Mouse (Mus musculus) thymus, postnatal 25 days (tissue): ENCODE measurements around the gene Mertk.

Source experiments
- DNase-seq: peaks from one replicate; pipeline ENCODE4 v3.0.0; 2022

Gene Mertk

DNA sequence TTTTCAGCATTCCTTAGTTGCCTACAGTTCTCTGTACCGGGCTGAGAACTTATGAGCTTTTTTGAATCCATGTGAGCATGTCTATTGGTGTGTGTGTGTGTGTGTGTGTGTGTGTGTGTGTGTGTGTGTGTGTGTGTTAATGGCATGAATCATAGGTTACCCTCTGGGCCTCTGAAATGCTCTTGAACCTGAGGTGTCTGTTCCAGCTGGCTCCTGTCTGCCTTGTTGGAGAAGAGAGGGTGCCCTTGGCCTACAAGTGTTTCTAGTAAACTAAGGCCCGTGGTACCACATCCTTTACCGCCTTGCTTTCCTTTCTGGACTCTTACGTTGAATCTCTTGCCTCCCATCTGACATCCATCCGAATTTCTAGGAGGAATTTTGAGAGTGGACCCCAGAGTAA, 27.3 kb downstream of the Mertk start:
- DNase-seq = no peak

DNA sequence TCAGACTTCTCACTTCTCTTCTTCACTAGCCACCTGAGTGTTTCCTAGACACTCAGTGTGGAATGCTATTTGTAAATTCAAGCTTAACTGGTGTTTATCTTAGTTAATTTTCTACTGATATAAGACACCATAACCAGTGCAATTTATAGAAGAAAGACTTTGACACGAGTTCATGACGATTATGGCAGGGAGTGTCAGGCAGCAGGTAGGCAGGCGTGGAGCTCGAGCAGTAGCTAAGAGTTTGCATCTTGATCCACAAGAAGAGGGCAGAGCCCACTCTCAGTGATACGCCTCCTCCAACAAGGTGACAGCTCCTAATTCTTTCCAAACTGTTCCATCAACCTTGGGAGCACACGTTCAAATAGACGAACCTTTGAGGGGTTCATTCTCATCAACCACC, 27.9 kb downstream of the Mertk start:
- DNase-seq = no peak

DNA sequence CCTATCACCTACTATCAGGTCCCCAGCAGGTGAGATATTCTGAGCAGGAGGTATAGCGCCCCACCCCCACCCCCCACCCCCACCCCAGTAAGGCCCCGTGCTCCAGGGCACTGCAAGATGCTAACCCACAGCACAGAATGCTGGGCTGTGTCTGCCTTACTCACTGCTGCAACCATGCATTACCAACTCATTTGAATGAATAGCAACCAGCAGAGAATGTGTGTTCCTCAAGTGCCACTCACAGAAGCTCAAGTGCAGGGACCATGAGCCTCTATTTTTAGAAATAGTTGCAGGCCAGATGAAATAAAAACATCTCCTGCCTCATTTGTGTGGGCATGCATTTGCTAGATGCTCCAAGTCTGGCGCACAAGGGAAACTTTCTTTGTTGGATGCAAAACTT, 28.8 kb downstream of the Mertk start:
- DNase-seq = no peak

DNA sequence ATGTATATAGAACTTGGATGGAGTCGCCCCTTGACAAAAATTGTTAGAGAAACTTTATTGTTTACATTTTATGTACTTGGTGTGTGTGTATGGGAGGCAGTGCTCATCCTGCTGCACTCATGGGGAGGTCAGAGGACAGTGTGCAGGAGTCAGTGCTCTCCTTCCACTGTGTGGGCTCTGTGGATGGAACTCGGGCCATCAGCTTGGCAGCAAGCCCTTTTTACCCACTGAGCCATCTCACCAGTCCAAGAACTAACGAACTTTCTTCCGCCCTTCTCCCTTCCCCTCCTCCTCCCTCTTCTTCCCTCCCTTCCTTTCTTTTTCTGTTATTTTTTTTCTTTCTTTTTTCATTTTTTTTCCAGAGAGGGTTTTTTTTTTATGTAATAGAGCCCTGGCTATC, 29.3 kb downstream of the Mertk start:
- no peak for DNase-seq

DNA sequence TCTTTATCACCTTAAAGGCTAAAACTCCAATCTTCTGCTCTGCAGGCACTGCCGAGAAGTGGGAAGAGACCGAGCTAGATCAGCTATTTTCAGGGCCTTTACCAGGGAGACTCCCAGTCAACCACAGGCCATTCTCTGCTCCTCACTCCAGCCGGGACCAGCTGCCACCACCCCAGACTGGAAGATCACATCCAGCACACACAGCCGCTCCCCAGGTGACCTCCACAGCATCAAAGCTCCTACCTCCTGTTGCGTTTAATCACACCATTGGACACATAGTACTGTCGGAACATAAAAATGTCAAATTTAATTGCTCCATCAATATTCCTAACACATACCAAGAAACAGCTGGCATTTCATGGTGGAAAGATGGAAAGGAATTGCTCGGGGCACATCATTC, 30.4 kb downstream of the Mertk start:
- DNase-seq = no peak

DNA sequence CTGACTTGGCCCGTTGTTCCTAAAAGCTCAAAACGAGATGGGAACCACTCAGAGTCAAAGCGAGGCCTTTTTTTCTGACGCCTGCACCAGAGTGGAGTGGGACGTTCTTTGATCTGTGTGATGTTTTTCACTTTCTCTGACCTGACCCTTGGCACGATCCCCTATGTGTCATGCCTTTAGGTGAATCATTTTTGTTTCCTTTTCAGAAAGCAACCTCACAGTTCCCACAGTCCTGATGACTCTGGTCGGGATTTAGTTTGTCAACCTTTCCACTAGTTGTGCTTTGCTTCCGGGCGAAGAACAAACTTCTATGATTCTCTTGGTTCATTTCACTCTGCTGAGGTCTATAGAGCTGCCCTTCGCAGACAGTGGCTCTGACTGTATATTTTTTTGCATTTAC, 32.8 kb downstream of the Mertk start:
- no peak for DNase-seq

DNA sequence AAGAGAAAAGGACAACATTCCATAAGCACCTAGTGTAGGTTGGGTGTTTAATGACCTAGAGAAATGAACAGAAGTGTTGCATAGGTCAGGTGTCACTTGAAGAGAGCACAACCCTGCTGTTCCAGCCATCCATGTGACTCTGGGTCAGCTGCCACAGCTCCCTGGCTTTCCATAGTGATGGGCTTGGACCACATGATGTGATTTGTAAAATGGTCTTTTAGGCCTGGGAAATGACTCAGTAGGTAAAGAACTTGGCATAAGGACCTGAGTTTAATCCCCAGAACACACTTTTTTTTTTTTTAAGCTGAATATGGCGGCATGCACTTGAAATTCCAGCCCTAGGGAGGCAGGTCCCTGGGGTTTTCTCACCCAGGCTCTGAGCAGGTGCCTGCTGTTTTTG, 33.2 kb downstream of the Mertk start:
- no peak for DNase-seq

DNA sequence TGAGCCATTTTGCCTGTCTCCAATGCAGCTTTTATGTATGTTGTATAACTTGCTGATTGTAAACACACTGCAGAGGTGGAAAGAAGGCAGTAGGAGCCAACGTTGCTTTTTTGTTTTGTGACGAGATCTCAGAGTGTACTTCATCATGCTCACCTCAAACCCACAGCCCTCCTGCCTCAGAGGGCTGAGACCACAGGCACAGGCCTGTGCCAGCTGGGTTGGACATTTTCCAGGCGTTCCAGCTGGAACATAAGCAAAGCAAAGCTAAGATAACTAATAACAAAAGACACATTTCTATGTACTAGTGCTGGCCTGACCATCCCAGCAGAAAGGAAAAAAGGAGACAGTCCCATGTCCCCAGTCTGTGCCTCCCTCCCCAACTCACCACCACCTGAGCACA, 36.3 kb downstream of the Mertk start:
- no peak for DNase-seq

DNA sequence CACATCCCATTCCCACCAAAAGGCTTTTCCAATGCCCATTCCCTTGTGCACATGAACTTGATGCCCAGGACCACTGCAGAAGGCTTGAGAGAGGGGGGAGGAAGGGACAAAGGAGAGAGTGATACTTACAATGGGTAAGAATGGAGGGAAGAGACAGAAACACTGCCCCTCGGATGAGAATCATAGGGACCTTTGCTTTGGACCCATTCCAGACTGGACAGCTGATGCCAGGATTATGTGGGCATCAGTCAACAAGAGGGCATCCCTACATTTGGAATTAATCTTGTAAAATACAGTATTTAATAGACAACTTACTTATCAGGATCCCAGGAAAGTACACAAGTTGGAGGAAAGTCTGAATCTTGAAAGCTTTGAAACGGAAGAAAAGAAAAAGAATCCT, 38.3 kb downstream of the Mertk start:
- DNase-seq = no peak

DNA sequence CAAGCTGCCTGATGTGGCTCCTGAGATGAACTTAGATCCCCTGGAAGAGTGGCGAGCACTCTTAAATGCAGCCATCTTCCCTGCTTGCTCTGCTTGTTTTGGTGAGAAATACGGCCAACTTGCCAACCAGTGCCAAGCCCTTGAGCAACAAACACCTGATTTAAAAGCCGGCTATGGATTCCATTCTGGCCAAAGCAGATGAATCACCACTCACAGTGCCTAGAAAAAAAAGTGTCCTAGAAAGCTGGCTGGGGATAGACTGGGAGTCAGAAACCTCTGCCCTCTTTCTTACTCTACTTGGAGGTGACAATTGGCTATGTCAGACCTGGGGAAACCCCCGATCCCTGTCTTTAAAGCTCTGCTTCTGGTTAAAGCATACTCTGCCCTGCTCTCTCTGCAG, 39.0 kb downstream of the Mertk start:
- no peak for DNase-seq

DNA sequence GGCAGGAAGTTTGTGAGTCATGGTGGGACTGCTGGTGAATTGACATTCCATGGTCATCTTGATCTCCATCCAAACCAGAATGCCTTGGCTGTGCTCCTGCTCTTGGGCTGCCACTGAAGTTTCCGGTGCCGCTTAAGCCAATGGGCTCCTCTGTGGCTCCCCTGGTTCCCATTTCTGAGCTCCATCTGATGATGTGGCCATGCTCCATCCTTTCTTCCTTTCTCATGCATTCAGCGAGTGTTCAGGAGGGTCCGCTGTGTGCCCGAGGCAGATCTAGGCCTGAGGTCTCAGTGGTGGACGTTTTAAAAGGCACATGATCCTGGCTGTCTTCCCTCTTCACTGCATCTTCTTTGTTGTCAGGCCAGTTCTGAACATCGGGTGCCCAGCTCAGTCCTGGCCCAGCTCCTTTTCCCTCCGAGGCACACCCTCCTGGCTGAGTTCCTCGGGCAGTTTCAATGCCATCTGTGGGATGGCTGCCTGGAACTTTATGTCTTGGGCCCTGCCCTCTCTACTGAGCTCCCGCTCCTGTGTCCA, 40.0 kb downstream of the Mertk start:
- DNase-seq = no peak

DNA sequence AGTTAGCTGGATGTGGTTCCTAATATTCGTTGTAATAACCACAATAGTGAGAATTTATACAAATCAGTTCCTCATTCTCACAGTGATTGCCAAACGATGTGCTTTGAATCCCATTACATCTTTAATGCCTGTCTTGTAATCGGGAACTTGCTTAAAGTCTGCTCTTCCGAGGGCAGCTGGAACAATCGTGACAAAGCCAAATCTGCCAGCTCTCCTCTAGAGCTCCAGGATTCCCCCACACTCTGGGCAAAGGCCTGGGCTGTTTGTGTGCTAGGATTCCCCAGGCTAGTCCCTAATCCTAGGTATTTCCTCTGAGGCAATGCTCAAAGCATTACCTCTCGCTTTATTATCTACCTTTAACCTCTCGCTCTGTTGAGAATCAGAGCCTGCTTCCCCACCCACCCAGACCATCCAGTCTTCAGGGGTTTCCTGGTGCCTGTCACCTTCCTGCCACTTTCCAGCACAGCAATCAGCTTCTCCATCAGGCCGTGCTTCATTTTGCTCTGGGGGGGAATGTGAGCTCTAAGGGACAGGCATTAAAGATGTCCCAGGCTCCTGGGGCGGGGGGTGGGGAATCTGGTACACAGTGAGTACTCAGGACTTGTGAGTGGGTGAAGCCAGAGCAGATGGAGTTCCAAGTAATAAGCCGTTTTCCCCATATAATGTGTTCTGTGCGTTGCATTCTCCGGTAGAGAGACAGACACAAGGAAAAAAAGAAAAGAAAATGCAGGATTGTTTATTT, 47.3 kb downstream of the Mertk start:
- DNase-seq = no peak

DNA sequence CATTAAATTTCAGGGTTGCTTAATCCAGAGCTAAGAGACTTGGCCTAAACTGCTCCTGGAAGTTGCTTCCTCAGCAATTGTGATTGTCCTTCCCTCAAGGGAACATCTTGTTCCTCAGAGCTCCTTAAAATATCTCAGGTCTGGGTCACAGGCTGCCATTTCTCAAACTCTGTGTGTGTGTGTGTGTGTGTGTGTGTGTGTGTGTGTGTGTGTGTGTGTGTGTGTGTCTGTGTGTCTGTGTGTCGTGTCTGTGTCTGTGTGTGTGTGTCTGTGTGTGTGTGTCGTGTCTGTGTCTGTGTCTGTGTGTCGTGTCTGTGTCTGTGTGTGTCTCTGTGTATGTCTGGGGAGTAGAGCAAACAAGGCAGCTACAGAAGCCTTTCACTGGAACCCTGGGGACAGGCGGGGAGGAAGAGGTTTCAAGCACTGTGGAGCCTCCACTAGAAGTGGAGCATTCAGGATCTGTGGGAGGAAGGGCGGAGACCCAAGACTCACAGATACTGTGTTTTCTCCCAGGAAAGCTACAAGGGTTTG, 47.9 kb downstream of the Mertk start:
- DNase-seq = no peak

DNA sequence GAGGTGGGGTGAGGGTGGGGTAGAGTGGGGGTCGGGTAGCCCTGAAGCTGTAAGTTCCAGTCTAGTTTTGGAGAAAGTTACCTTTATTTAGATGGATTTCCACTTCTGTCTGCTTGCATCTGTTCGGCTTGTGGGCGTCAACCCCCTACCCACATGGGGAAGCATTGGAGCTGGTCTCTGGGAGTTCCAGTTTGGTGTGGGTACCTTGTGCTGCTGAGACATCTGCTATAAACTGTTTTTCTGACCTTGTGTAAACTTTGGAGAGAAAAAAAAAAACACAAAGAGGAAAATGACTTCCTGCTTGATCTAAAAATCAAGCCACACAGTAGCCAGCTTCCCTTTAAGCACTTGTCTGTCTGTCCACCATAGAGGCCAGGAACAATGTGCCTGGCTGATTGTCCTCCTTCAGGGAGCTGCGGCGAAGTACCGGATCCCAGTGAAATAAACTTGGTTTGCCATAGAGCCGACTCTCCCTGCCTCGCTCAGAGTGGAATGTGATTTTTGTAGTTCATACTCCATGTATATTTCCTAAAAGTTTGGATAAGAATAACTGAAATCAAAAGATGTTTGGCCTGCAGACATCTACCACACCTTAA, 48.8 kb downstream of the Mertk start:
- DNase-seq = no peak

DNA sequence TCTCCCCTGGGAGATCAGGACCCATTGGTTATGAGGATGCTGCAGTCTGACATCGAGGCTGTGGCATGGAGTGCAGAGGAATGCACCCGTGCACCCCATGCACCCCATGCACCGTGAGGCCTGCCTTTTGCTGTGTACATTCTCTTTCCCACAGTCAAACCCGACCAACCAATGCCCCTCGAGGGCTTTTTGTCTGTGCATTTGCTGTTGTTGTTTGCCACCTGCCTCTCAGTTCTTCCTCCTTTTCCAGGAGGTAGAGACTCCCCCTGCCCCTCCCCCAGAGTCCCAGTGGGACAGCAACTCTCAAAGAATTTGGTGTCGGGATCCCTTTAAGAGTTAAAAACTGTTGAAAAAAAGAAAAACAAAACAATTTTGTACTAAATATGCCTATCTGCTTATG, 49.4 kb downstream of the Mertk start:
- DNase-seq = no peak

DNA sequence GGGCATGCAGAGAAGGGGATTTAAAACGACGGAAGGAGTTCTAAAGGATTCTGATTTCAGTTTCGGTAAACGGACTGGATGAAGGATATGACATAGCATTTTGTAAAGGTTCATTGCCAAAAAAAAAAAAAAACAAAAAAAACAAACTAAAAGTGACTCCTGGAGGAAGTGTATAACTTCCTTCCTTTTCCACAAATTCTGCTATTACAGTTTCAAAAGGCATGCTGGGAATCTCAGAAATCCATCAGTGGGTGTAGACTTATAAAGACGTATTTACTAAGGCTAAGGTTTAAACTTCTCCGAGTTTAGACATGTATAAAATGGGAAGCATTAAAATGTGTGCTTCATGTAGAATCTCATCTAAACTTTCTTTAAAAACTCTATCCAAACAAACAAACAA, 52.3 kb downstream of the Mertk start:
- no peak for DNase-seq

DNA sequence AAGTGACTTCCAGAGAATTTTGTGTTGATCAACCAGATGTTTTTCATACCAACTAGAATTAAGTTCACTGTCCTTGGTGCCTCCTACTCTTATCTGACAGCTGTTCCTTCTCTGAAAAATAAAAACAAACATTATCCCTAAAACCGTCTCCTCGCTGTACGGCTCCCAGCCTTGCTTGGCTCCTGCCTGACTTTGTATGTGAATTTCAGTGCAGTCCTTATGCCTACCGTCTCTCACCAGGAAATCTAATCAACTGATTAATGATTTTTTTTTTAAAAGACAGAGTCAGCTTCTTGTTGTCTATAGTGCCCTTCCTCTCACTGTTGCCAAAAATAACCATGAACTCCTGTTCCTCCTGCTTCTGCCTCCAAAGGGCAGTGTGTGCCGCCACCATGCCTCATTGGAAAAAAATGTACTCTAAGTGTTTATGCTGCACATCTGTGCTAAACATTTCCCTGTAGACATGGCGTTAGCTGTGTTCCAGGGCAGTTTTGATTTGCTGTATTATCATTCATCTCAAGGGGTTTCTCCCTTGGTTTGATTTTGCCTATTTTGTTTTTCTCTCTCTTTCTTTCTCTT, 54.6 kb downstream of the Mertk start:
- DNase-seq = no peak

DNA sequence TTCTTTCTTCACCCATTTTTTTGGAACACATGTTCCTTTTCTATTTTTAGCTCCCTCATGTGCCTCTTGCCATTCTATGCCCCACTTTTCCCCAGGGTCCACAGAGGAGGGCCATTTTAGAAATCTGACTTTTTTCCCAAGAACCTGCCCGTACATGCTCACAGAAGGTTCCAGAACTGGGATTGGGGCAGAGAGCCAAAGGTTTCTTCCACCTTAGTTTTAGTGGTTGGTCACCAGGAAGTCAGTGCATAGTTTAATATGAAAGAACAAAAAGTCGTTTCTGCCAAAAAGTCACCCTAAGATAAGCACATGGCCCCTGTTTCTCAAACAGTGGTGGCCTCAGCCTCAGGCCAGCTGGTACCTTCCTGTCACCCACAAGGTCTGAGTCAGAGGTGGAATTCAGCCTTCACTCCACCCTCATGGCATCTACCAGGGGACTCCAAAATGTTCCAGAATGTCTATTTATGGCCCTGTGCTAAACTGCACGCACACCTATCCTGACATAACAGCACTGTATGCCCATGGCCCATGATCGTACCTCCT, 56.5 kb downstream of the Mertk start:
- DNase-seq = no peak

DNA sequence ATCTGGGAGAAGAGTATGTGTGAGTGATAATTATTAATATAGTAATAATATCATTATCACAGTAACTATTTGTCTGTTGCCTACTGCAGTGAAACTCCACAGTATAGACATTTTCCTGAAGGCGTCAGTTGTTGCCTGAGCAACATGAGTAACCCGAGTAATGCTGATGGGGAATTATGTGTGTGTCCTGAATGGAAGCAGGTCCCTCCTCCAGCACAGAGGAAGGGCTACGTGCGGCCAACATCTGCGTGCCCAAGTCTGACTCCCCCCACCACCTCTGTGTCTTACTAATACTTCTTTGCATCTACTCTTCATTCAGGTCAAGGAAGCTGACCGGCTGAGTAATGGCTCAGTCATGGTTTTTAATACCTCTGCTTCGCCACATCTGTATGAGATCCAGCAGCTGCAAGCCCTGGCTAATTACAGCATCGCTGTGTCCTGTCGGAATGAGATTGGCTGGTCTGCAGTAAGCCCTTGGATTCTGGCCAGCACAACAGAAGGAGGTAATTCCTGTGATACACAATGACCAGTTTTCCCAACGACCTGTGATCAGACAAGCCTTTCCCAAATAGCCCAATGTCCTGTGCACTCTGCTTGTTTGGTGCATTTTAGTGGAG, 60.1 kb downstream of the Mertk start:
- no peak for DNase-seq

DNA sequence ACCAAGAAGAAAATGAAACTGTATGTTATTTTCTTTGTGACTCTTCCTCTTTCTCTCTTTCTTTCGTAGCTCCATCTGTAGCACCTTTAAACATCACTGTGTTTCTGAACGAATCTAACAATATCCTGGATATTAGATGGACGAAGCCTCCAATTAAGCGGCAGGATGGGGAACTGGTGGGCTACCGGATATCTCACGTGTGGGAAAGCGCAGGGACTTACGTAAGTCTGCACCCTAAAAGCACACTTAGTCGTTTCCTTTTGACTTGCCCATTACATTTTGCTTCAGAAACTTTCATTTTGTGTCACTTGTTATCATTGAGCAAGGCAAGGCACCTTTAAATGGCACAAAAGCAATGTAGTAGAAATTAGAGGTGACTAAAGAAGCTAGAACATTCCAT, 63.3 kb downstream of the Mertk start:
- DNase-seq = no peak

DNA sequence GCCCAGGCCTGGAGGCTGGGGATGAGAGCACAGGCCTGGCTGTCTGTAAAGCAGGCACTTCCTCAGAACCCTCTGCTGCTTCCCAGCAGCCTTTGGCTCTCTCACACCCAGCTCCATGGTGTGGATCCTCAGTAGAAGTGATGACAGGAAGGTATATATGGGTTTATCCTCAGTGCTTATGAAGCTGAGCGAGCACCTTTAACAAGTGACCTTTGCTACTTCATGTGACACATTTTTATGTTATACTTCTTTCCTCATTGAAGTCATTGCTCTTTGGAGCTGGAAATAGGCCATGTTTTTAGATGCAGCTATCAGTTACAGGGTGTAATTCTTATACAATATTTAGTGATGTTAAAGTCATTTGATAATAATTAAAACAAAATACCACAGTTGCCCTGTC, 67.0 kb downstream of the Mertk start:
- no peak for DNase-seq

DNA sequence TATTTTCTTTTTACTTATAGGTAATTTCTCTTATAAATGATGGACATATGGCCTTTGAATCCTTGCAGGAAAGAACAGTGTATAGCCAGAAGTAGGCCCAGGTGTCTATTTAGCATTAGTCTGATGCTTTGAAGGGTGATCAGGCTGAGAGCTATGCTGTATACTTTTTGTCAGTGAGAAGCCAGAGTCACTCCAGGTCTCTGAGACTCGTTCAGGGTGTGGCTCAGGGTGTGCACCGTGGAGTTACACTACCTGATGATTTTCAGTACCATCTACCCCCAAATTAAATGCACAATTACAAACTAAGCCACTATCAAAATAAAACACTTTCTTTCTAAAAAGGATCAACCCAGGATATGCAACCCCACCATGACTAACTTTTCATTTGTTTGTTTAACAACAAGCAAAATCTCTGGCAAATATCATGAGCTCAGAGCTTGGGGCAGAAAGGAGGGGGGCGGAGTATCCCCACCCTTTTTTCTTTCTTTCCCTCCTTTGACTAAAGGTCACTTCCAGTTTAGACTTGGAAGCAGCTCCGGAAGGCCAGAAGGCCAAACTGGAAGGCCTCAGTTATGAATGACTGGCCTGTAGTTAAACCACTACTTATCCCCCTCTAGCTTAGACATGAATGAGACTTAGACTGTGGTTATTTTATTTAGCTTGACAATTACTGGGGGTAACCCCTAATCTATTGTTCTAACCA, 69.9 kb downstream of the Mertk start:
- DNase-seq = no peak

DNA sequence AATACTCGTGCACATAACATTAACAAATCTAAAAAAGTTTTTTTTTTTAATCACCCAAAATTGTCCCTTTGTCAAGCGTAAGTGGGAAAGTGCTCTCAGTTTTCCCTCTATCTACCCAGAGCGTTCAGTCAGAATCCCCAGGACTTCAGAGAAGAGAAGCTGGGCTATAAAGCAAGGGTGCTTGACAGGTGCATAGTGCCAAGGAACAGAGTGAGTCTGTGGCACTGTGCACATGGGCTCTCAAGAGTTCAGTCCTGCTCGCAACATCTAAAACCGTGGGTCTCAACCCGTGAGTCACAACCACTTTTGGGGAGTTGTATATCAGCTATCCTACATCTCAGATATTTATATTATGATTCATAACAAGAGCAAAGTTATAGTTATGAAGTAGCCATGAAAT, 71.8 kb downstream of the Mertk start:
- DNase-seq = no peak
